Mouse (Mus musculus) cerebellum, adult 2 months (tissue): ENCODE data around the gene Srebf1.

Experiments used
- CTCF ChIP-seq: fragments of 200-500 bp; IDR thresholded peaks from 2 replicates; pipeline ENCODE4 v1.5.1; 2011; ENCODE audit warnings: low read depth, mild to moderate bottlenecking, control low read depth, low read length, moderate library complexity, borderline replicate concordance; ENCODE audit not compliant: insufficient read depth
- POLR2A ChIP-seq: fragments of 200-500 bp; IDR thresholded peaks from 2 replicates; pipeline ENCODE4 v1.6.1; 2011; ENCODE audit warnings: low read length, control low read depth, borderline replicate concordance; ENCODE audit not compliant: insufficient read depth

- TF ChIP-seq POLR2A (no peak), CTCF (no peak)
Observed at GRCm38 (mm10) chr11:60249885-60250284, 27.5 kb upstream of the Srebf1 start.
